Mouse (Mus musculus): Measurements from ENCODE around the gene Gm19935. TPM values are rescaled to one million over a fixed set of nuclear protein-coding genes. Genes with fewer than 3 reads are reported as not detected.

Gene Gm19935
- total and polyA plus RNA-seq, 3 experiments: not detected

DNA sequence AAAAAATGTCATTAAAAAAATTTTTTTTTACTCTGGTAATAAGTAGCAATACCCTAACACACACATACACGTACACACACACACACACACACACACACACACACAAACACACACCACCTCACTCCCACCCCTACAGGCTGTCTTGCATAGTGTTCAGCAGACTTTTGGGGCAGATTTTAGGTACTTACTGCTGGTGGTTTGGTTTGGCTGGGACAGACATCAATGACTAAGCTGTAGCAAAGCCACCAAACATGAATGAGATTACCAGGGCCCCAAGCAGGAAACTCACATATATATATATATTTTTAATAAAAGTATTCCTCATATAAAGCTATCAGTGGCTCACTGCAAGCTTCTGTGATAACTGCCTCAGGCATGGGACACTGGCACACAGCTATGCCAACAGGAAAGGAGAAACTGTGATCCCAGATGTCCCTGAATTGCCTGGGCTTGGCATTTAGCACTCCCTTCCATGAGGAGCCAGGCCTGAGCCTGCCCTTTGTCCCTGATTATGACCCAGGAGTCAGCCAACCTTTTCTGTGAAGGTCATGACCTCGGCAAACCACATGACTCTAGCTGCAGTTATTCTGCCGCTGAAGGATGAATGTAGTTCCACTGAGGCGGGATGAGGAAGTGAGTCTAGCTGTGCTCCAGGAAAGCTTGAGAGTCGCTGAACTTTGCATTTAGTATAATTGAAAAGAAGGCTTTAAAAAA, 15.5 kb upstream of the Gm19935 start:
- no peak overlapping the region; the same call in 1 of the 2 replicates for H3K9ac ChIP-seq (ENCODE audit: insufficient read depth, low read depth)
- H3K27ac ChIP-seq (ENCODE audit: insufficient read depth, low read depth): peak overlapping the region; percentile 90
- TF ChIP-seq RCOR1 (conservative IDR thresholded peaks at IDR 0.05; ENCODE audit: low read depth, low read length): no peak
- no peak for TF ChIP-seq NRF1 (IDR thresholded peaks at IDR 0.05; ENCODE audit: low read depth, low read length)
- TF ChIP-seq CHD1 (IDR thresholded peaks at IDR 0.05; ENCODE audit: low read depth, low read length): no peak
- TF ChIP-seq IRF4 (IDR thresholded peaks at IDR 0.05; ENCODE audit: low read depth, low read length): 0 out of 2 replicates have a peak, but pooled peaks have one; percentile 14
- no peak for TF ChIP-seq UBTF (IDR thresholded peaks at IDR 0.05; ENCODE audit: low read depth, low read length)
- no peak for TF ChIP-seq RAD21 (IDR thresholded peaks at IDR 0.05; ENCODE audit: low read depth, low read length)
- peak; percentile 30; the same call in 1 of the 2 replicates for TF ChIP-seq USF1 (IDR thresholded peaks at IDR 0.05; ENCODE audit: low read depth, low read length)
- no peak for TF ChIP-seq POLR2AphosphoS2 (IDR thresholded peaks at IDR 0.05; ENCODE audit: low read depth, low read length)
- 0 out of 2 replicates have a peak, but pooled peaks have one; percentile 43 for TF ChIP-seq MYC (IDR thresholded peaks at IDR 0.05; ENCODE audit: low read depth, low read length)
- TF ChIP-seq USF2 (conservative IDR thresholded peaks at IDR 0.05; ENCODE audit: low read depth, low read length): 0 out of 2 replicates have a peak, but pooled peaks have one; percentile 24
- peak; percentile 26; the same call in 1 of the 2 replicates for TF ChIP-seq MXI1 (IDR thresholded peaks at IDR 0.05; ENCODE audit: low read depth, low read length)
- peak; percentile 50; the same call in 1 of the 2 replicates for TF ChIP-seq ZNF384 (IDR thresholded peaks at IDR 0.05; ENCODE audit: low read depth, low read length)
- no peak for TF ChIP-seq KAT2A (IDR thresholded peaks at IDR 0.05; ENCODE audit: insufficient replicate concordance, low read length)
- no peak for TF ChIP-seq POLR2A (IDR thresholded peaks at IDR 0.05; ENCODE audit: low read depth, low read length)
- no peak for TF ChIP-seq JUN (IDR thresholded peaks at IDR 0.05; ENCODE audit: insufficient read depth, low read depth, low read length)
- TF ChIP-seq CTCF (conservative IDR thresholded peaks at IDR 0.05 in 1 of 2, IDR thresholded peaks at IDR 0.05 in 1 of 2; ENCODE audit: low read depth in 2 of 2, low read length in 2 of 2): peak in 1 of 2 experiments; percentile 20; a peak in 2 of 4 replicates
- TF ChIP-seq EP300 (IDR thresholded peaks at IDR 0.05; ENCODE audit: low read length): 0 out of 2 replicates have a peak, but pooled peaks have one; percentile 36
- TF ChIP-seq ZKSCAN1 (IDR thresholded peaks at IDR 0.05; ENCODE audit: borderline replicate concordance, low read depth, low read length): no peak
- no peak for TF ChIP-seq ZC3H11A (IDR thresholded peaks at IDR 0.05; ENCODE audit: low read depth, low read length)
- no peak for TF ChIP-seq MAFK (IDR thresholded peaks at IDR 0.05; ENCODE audit: insufficient replicate concordance, low read length)
- TF ChIP-seq ELF1 (IDR thresholded peaks at IDR 0.05; ENCODE audit: low read depth, low read length): peak; percentile 38; the same call in 1 of the 2 replicates
- dilution Hi-C loops (cut with MboI; ENCODE audit: extremely low pct_ligation_motif_present, extremely low pct_unique_long_range_greater_than_20kb, low sequenced_read_pairs) (no loop called here), in situ Hi-C loops (cut with MboI; ENCODE audit: low pct_ligation_motif_present, low pct_unique_long_range_greater_than_20kb, low sequenced_read_pairs) (no loop called here)
- peak; percentile 67 for DNase-seq (ENCODE audit: extremely low read depth)
- no peak overlapping the region for H3K4me3 ChIP-seq (replicated peaks in 1 of 3; ENCODE audit: low read depth in 2 of 3, low read length in 2 of 3, poor library complexity in 1 of 3)
- peaks cover 47% of the 10 kb centered on the region for H3K79me2 ChIP-seq (replicated peaks; ENCODE audit: control insufficient read depth, extremely low read depth, insufficient read depth, poor library complexity, severe bottlenecking)
- peaks cover 18 to 60% of the 10 kb centered on the region in 2 experiments for H3K4me1 ChIP-seq (ENCODE audit: control insufficient read depth in 1 of 2, insufficient read depth in 2 of 2)
- no peaks in the 10 kb centered on the region for H3K9me3 ChIP-seq (replicated peaks; ENCODE audit: low read length)
- no peaks in the 10 kb centered on the region for H3K27me3 ChIP-seq (replicated peaks)
- H3K4me2 ChIP-seq (ENCODE audit: insufficient read depth, low read depth, poor library complexity, severe bottlenecking): peak overlapping the region; percentile 64
- peaks cover 6 to 8% of the 10 kb centered on the region in 2 experiments for H3K36me3 ChIP-seq (replicated peaks in 1 of 2; ENCODE audit: control insufficient read depth in 1 of 2, insufficient read depth in 1 of 2, low read length in 1 of 2)
